Mouse (Mus musculus) intestine, postnatal 0 days (tissue): ENCODE data around the gene Ankrd34a. TPM values are rescaled to one million over a fixed set of nuclear protein-coding genes. Genes with fewer than 3 reads are reported as not detected.
A peak's percentile ranks its signal among the peaks of the same experiment; 100 is the strongest.

Source experiments
- ATAC-seq: fragments of 200-750 bp; cut with Nextera tagmentation; 2 replicates; pipeline ENCODE4 v1.8.0; 2017; ENCODE audit warnings: mild to moderate bottlenecking, moderate TSS enrichment, moderate library complexity
- H3K27ac ChIP-seq: fragments of 300-500 bp; sonication (generic); 2 replicates; pipeline ENCODE4 v1.5.1; 2014; ENCODE audit warnings: mild to moderate bottlenecking, low read depth, low read length, moderate library complexity
- H3K27me3 ChIP-seq: fragments of 300-500 bp; sonication (generic); replicated peaks from 2 replicates; pipeline ENCODE4 v1.6.1; 2014; ENCODE audit warnings: low read length, mixed read lengths; ENCODE audit not compliant: control insufficient read depth, insufficient read depth
- H3K36me3 ChIP-seq: fragments of 300-500 bp; sonication (generic); 2 replicates; pipeline ENCODE4 v1.6.1; 2014; ENCODE audit warnings: mild to moderate bottlenecking, moderate library complexity; ENCODE audit not compliant: control insufficient read depth, insufficient read depth
- H3K4me1 ChIP-seq: fragments of 300-500 bp; sonication (generic); replicated peaks from 2 replicates; pipeline ENCODE4 v1.6.1; 2014; ENCODE audit warnings: antibody characterized with exemption, low read length, mixed read lengths; ENCODE audit not compliant: control insufficient read depth, insufficient read depth
- H3K4me2 ChIP-seq: fragments of 300-500 bp; sonication (generic); replicated peaks from 2 replicates; pipeline ENCODE4 v1.6.1; 2014; ENCODE audit warnings: low read depth, mild to moderate bottlenecking, moderate library complexity
- H3K4me3 ChIP-seq: fragments of 300-500 bp; sonication (generic); 2 replicates; pipeline ENCODE4 v1.5.1; 2014; ENCODE audit warnings: low read depth, low read length
- H3K9ac ChIP-seq: fragments of 300-500 bp; sonication (generic); 2 replicates; pipeline ENCODE4 v1.6.1; 2014; ENCODE audit warnings: mild to moderate bottlenecking, low read depth, low read length
- H3K9me3 ChIP-seq: fragments of 300-500 bp; sonication (generic); 2 replicates; pipeline ENCODE4 v1.6.1; 2016; ENCODE audit warnings: mixed run types; ENCODE audit not compliant: control insufficient read depth
- CTCF ChIP-seq: sonication (generic); IDR thresholded peaks from 2 replicates; pipeline ENCODE4 v1.5.1; 2016; ENCODE audit warnings: low read depth, mild to moderate bottlenecking, control low read depth, antibody characterized with exemption, moderate library complexity
- WGBS: fragments of 180-500 bp; shearing (Covaris S2); extraction: QIAGEN DNeasy Blood & Tissue Kit; methylation state at CpG from one replicate; pipeline ENCODE4 v1.1.7; 2014; 5-methylcytosine and 5-hydroxymethylcytosine counted together
- polyA plus RNA-seq: library from polyadenylated mRNA; unstranded; fragments of >200 nt; fragmentation: Nextera tagmentation; extraction: Ambion mirVana; gene quantifications from 2 replicates; pipeline ENCODE4 v1.2.1, GENCODE M21; 2015

The Ankrd34a gene
- polyA plus RNA-seq, 1 experiment from 2014 or later = 1.3 TPM

DNA sequence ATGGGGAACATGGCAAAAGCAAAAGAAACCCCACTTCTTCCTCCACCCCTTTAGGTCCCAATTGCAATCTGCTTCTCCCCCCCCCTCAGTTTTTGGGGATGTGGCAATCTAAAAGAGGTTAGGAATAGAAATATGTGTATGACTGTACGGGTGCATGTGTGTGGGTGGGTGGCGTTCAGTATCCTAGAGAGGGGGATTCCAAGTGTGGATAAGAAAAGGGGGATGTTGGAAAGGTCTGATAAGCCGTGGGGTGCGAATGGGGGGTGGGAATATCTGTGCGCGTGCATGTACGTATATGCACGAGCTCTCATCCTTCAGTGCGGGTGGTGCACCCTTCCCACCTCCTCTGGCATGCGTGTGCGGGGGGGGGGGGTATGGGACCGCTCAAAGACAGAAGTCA is 419 bp downstream of the Ankrd34a start:
- H3K4me3 ChIP-seq = peak overlapping the region; percentile 43
- ATAC-seq = no peak
- H3K27ac ChIP-seq = no peak overlapping the region
- H3K9me3 ChIP-seq = no peaks in the 10 kb centered on the region
- TF ChIP-seq CTCF = no peak
- peaks cover 48% of the 10 kb centered on the region for H3K27me3 ChIP-seq
- H3K9ac ChIP-seq = 0 out of 2 replicates have a peak overlapping the region, but pooled peaks have one; percentile 27
- no peaks in the 10 kb centered on the region for H3K36me3 ChIP-seq
- peak overlapping the region; percentile 71 for H3K4me2 ChIP-seq
- H3K4me1 ChIP-seq = peaks cover 12% of the 10 kb centered on the region; the same call in 1 of the 2 replicates
- 2% methylated on average over 11 of the region's 12 CpGs for WGBS

DNA sequence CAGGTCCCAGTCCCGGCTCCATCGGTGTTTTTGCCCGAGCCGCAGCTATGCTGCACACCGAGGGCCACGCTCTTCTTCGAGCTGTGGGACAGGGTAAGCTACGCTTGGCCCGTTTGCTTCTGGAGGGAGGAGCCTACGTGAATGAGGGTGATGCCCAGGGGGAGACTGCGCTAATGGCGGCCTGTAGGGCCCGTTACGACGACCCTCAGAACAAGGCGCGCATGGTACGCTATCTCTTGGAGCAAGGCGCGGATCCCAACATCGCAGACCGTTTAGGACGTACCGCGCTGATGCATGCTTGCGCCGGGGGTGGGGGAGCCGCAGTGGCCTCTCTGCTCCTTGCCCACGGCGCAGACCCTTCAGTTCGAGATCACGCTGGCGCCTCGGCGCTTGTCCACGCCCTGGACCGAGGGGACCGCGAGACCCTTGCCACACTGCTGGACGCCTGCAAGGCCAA is 1.0 kb downstream of the Ankrd34a start:
- H3K4me1 ChIP-seq = peaks cover 12% of the 10 kb centered on the region; the same call in 1 of the 2 replicates
- peak overlapping the region; percentile 71 for H3K4me2 ChIP-seq
- H3K4me3 ChIP-seq = peak overlapping the region; percentile 43
- H3K27ac ChIP-seq = no peak overlapping the region
- peak overlapping the region; percentile 27 for H3K9ac ChIP-seq
- under 1% methylated on average over 40 of the region's 40 CpGs for WGBS
- H3K9me3 ChIP-seq = no peaks in the 10 kb centered on the region
- peaks cover 48% of the 10 kb centered on the region for H3K27me3 ChIP-seq
- no peak for ATAC-seq
- no peak for TF ChIP-seq CTCF
- H3K36me3 ChIP-seq = no peaks in the 10 kb centered on the region

DNA sequence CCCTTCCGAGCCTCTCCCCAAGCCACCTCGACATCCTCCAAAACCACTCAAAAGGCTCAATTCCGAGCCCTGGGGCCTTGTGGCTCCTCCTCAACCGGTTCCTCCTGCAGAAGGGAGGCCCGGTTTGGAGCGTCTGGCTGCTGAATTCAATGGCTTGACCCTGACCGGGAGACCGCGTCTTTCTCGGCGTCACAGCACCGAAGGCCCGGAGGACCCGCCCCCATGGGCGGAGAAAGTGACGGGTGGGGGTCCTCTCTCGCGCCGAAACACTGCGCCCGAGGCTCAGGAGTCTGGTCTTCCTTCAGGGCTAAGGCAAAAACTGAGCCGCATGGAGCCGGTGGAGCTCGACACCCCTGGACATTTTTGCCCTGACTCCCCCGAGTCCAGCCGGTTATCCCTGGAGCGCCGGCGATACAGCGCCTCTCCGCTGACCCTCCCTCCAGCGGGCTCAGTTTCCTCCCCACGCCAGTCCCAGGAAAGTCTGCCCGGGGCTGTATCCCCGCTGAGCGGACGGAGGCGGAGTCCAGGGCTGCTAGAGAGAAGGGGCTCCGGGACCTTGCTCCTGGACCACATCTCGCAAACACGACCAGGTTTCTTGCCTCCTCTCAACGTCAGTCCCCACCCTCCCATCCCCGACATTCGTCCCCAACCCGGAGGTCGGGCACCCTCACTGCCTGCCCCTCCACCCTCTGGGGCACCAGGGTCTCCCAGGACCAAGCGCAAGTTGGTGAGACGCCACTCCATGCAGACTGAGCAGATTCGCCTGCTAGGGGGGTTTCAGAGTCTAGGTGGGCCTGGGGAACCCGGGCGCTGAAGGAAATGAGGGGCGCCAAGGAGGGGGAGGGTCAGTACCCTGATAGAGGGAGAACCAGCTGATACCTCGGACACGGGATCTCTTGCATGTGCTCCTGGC is 2.0 kb downstream of the Ankrd34a start:
- Histone ChIP-seq H3K4me1 (peaks cover 8% of the 10 kb centered on the region; the same call in 1 of the 2 replicates), H3K9ac (peak overlapping the region; percentile 27), H3K27ac (no peak overlapping the region), H3K27me3 (peaks cover 48% of the 10 kb centered on the region), H3K4me3 (peak overlapping the region; percentile 43), H3K36me3 (no peaks in the 10 kb centered on the region), H3K4me2 (peak overlapping the region; percentile 71), H3K9me3 (no peaks in the 10 kb centered on the region)
- 2% methylated on average over 54 of the region's 54 CpGs for WGBS
- TF ChIP-seq CTCF = no peak
- no peak for ATAC-seq

DNA sequence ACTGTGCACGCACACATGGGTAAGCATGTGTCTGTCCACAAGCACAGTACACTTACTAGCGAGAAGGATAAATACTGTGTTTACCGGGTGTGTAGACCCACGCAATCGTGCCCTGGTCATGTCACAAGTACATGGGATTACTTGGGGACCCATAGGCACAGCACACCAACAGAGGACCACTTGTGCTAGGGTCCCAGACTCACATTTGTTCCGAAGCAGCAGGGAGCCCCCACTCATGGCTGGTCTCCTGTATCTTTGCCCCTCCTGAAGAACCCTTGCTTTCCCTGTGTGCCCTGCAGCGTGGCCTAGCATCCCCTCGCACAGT is 2.6 kb downstream of the Ankrd34a start:
- 0 out of 2 replicates have a peak overlapping the region, but pooled peaks have one; percentile 43 for H3K4me3 ChIP-seq
- no peaks in the 10 kb centered on the region for H3K9me3 ChIP-seq
- H3K4me1 ChIP-seq = peaks cover 8% of the 10 kb centered on the region; the same call in 1 of the 2 replicates
- no peak overlapping the region for H3K9ac ChIP-seq
- no peak overlapping the region for H3K27ac ChIP-seq
- H3K36me3 ChIP-seq = no peaks in the 10 kb centered on the region
- no peak for TF ChIP-seq CTCF
- H3K27me3 ChIP-seq = peaks cover 48% of the 10 kb centered on the region
- no peak for ATAC-seq
- WGBS = 51% methylated on average over 8 of the region's 8 CpGs
- H3K4me2 ChIP-seq = 0 out of 2 replicates have a peak overlapping the region, but pooled peaks have one; percentile 71

DNA sequence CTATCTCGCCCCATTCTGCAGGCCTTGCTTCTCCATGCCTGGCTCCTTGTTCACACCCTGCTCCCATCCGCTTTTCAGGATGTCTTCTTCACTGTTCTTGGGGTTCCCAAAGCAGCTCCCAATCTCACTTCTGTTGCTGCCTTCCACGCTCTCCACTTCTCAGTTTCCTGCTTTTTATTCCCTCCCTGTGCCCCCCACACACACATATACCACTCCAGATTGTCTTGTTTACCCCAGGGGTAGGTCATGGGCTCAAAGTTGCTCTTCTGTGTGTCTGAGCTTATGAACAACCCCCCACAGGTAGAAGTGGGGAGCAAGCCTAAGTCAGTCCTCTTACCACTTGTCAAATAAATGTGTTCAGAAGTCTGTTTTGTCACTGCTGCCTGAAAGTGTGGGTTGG is 3.0 kb downstream of the Ankrd34a start:
- no peaks in the 10 kb centered on the region for H3K36me3 ChIP-seq
- no peak overlapping the region for H3K9ac ChIP-seq
- H3K27me3 ChIP-seq = peaks cover 48% of the 10 kb centered on the region
- H3K4me1 ChIP-seq = peaks cover 8% of the 10 kb centered on the region; the same call in 1 of the 2 replicates
- no peak for ATAC-seq
- H3K27ac ChIP-seq = no peak overlapping the region
- H3K9me3 ChIP-seq = no peaks in the 10 kb centered on the region
- WGBS = 79% methylated on average over 3 of the region's 3 CpGs
- H3K4me2 ChIP-seq = no peak overlapping the region
- H3K4me3 ChIP-seq = no peak overlapping the region
- TF ChIP-seq CTCF = no peak

DNA sequence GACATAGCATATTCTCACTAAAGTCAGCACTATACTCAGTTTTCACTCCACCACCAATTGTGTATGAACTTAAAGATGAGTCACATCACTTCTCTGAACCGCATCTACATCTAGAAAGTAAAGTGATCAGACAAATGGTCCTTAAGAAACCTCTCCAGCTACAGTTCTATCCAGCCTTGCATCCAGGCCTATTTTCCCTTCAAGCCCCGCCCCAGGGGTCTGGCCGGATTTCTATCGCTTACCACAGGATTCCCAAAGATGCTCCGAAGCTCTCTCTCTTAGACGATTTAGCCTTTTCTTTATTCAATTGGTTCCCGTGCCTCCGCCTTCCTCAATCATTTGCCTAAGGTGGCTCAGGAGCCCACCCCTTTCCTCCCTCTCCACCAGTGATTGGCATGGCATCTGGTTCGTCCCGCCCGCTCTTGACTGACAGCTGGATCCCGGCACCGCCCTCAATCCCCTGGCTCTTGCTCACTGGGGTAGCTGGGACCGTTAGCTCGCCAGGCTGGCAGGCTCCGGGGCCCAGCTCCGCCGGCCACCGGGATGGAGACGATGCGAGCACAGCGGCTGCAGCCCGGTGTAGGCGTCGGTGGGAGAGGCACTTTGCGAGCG is 4.3 kb downstream of the Ankrd34a start, which contains the start of gene Lix1l:
Gene Lix1l (plus strand): TSS at position 511 of the 612 bp plus-strand sequence.
- Histone ChIP-seq H3K4me1 (peaks cover 8% of the 10 kb centered on the region; the same call in 1 of the 2 replicates), H3K27me3 (peaks cover 44% of the 10 kb centered on the region), H3K4me2 (peak within 1 kb of the TSS; percentile 71), H3K36me3 (no peaks in the 10 kb centered on the region), H3K9ac (peak within 1 kb of the TSS; percentile 66), H3K9me3 (no peaks in the 10 kb centered on the region), H3K27ac (peak within 1 kb of the TSS; percentile 88), H3K4me3 (peak within 1 kb of the TSS; percentile 58)
- WGBS = under 1% methylated on average over 27 of the region's 27 CpGs
- ATAC-seq = peak; percentile 74
- TF ChIP-seq CTCF = no peak
